Mouse (Mus musculus): ENCODE measurements at regions not wholly inside any gene's neighbourhood (a gene's known extent, or its start where the extent isn't known, plus 50 kb on each side); places are given as distances from the start of the nearest gene placed in this dataset.

DNA sequence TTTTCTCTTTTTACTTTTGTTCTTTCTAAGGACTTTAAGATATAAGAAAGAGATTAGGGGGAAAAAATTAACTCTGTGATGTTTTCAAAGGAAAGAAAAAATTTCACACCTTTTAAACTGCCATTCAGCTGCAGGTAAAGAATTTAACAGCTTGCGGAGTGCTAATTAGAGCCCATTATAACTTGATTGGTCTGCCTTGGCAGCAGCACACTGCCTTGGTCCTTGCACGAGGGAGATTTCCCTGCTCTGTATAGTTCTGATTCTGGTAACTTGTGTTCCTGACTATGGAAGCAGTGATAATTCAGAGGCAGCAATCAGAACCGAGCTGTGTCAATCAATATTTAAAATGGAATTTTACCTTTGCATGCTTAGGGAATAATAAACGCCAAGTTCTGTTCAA, 218.3 kb upstream of the Dach1 start:
- 50% methylated on average over 4 of the region's 4 CpGs for whole genome bisulfite sequencing
- DNase-seq (ENCODE audit: low read depth, low spot score) = no peak

Data from large intestine, adult 2 months (tissue).